Mouse (Mus musculus) embryonic facial prominence, embryonic 12.5 days (tissue): Measurements from ENCODE around the gene Atp1b3. TPM values are rescaled to one million over a fixed set of nuclear protein-coding genes. Genes with fewer than 3 reads are reported as not detected.
"Not testable (repeated sequence)": the region's sequence is repeated elsewhere in the genome, so short reads cannot be mapped to it uniquely, and the experiment has no call there.

ENCODE experiments used
- ATAC-seq: fragments of 200-750 bp; cut with Nextera tagmentation; 2 replicates; pipeline ENCODE4 v1.8.0; 2017; ENCODE audit not compliant: insufficient number of reproducible peaks, insufficient read depth, low FRiP score, low TSS enrichment
- H3K27ac ChIP-seq: fragments of 300-500 bp; sonication (generic); 2 replicates; pipeline ENCODE4 v1.5.1; 2016; ENCODE audit warnings: mild to moderate bottlenecking
- H3K27me3 ChIP-seq: fragments of 300-500 bp; sonication (generic); 2 replicates; pipeline ENCODE4 v1.6.1; 2016; ENCODE audit warnings: mild to moderate bottlenecking, moderate library complexity
- H3K36me3 ChIP-seq: fragments of 300-500 bp; sonication (generic); 2 replicates; pipeline ENCODE4 v1.6.1; 2016; ENCODE audit warnings: mild to moderate bottlenecking
- H3K4me1 ChIP-seq: fragments of 300-500 bp; sonication (generic); 2 replicates; pipeline ENCODE4 v1.6.1; 2016
- H3K4me2 ChIP-seq: fragments of 300-500 bp; sonication (generic); replicated peaks from 2 replicates; pipeline ENCODE4 v1.6.1; 2016; ENCODE audit warnings: mild to moderate bottlenecking, moderate library complexity
- H3K4me3 ChIP-seq: fragments of 300-500 bp; sonication (generic); 2 replicates; pipeline ENCODE4 v1.5.1; 2016; ENCODE audit warnings: mild to moderate bottlenecking
- H3K9ac ChIP-seq: fragments of 300-500 bp; sonication (generic); 2 replicates; pipeline ENCODE4 v1.6.1; 2016; ENCODE audit warnings: mild to moderate bottlenecking, moderate library complexity
- H3K9me3 ChIP-seq: fragments of 300-500 bp; sonication (generic); 2 replicates; pipeline ENCODE4 v1.6.1; 2016; ENCODE audit warnings: mild to moderate bottlenecking, moderate library complexity
- WGBS: fragments of 180-500 bp; shearing (Covaris S2); methylation state at CpG from one replicate; pipeline ENCODE4 v1.1.7; 2016; 5-methylcytosine and 5-hydroxymethylcytosine counted together
- polyA plus RNA-seq: library from polyadenylated mRNA; unstranded; fragments of >200 nt; fragmentation: Nextera tagmentation; extraction: Ambion mirVana; gene quantifications from 2 replicates; pipeline ENCODE4 v1.2.1, GENCODE M21; 2016

The Atp1b3 gene
- 136 and 137 TPM in 2 replicates for polyA plus RNA-seq

DNA sequence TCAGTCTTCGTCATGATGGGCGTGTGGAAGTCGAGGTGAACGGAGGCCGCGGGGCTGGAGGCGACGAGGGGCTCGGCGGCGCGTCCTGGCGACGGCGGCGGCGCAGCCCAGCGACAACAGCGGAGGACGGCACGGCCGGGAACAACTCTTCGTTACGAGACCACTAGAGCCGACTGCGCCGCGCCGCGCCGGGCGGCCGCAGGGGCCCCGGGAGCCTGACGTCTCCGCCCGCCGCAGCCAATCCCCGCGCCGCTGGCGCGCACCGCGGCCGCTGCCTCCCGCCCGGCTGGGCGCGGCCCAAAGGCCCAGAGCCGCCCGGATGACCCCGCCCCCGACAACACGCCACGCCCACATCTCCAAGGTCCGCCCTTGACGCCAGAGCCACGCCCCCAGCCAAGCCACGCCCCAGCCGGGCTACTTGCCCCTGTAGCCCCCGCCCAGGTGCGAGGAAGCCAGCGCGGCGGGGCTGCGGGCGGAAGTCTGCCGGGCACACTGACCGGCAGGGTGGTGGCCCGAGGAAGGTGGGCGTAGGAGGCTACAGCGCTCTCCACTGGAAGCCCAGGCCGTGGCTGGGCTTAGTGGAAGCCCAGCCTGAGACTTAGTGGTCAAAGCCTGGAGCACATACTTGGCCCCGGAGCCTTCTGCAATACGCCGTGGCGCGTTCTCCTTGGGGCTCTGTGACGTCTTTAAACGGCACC lies at the start of gene Atp1b3:
Atp1b3 (minus strand) TSS at position 302 of the 698 bp plus-strand sequence.
- under 1% methylated on average over 81 of the region's 81 CpGs for WGBS
- peak within 1 kb of the TSS; percentile 82 for H3K4me3 ChIP-seq
- peak within 1 kb of the TSS; percentile 97 for H3K27ac ChIP-seq
- peak within 1 kb of the TSS; percentile 69 for H3K4me2 ChIP-seq
- ATAC-seq: peak; percentile 98
- H3K9me3 ChIP-seq: no peaks in the 10 kb centered on the region
- peak within 1 kb of the TSS; percentile 87 for H3K9ac ChIP-seq
- peaks cover 19% of the 10 kb centered on the region for H3K4me1 ChIP-seq
- no peaks in the 10 kb centered on the region for H3K27me3 ChIP-seq
- no peaks in the 10 kb centered on the region for H3K36me3 ChIP-seq

DNA sequence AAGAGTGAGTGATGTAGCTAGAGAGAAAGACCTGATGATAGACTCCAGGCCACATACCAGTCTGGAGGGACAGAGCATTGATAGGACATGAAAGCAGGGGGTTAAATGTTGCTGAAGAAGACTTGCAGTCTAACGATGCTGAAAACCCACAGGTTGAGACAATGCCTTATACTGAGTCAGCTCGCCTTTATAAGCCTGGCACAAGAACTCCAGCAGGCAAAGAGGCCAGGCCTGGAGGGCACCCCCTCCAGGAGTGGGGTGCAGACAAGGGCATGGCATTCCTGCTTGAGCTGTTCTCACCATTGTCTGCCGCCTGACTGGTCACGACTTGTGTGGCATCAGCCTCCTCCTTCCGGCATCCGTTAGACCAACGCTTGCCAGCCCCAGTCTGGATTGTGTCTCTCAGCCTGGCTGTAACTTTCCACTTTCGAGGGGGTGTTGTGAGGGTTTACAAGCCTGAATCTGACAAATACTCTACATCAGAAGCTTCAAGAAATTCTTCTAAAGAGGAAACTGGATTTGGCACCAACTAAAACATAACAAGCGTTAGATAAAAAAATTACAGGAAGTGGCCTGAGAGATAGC lies 48.7 kb upstream of the Atp1b3 start:
- Histone ChIP-seq H3K27ac (no peak overlapping the region), H3K9me3 (no peaks in the 10 kb centered on the region), H3K4me3 (no peak overlapping the region), H3K4me1 (no peaks in the 10 kb centered on the region), H3K4me2 (no peak overlapping the region), H3K36me3 (no peaks in the 10 kb centered on the region), H3K27me3 (no peaks in the 10 kb centered on the region), H3K9ac (no peak overlapping the region)
- ATAC-seq: no peak
- 78% methylated on average over 9 of the region's 9 CpGs for WGBS

DNA sequence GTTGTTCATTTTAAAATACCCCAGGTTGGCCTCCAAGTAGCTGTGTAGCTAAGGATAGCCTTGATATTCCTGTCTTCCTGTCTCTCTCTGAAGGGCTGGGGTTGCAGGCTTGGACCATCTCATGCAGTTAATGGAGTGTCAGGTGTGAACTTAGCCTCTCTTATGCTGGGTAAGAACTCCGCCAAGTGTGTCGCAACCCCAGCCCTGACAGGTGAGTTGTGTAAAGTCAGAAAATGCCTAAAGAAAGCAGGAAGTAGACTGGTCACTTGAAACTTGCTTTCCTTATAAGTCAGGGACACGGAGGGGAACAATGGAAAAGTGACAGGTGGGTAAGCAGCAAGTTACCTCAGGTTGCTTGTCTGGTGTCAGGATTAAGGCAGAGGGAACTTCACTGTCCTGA lies 40.1 kb upstream of the Atp1b3 start:
- ATAC-seq: no peak
- Histone ChIP-seq H3K4me2 (no peak overlapping the region), H3K27me3 (no peaks in the 10 kb centered on the region), H3K36me3 (no peaks in the 10 kb centered on the region), H3K9ac (no peak overlapping the region), H3K27ac (no peak overlapping the region), H3K4me3 (no peak overlapping the region), H3K4me1 (no peaks in the 10 kb centered on the region), H3K9me3 (no peaks in the 10 kb centered on the region)
- WGBS: 87% methylated on average over 3 of the region's 3 CpGs

DNA sequence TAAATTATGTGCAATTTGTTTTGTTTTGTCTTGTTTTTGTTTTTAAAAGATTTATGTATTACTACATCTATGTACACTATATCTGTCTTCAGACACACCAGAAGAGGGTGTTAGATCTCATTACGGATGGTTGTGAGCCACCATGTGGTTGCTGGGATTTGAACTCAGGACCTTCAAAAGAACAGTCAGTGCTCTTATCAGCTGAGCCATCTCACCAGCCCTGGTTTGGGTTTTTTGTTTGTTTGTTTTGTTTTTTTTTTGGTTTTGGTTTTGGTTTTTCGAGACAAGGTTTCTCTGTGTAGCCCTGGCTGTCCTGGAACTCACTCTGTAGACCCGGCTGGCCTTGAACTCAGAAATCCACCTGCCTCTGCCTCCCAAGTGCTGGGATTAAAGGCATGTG lies 35.7 kb upstream of the Atp1b3 start:
- 91% methylated on average over 3 of the region's 3 CpGs for whole genome bisulfite sequencing

DNA sequence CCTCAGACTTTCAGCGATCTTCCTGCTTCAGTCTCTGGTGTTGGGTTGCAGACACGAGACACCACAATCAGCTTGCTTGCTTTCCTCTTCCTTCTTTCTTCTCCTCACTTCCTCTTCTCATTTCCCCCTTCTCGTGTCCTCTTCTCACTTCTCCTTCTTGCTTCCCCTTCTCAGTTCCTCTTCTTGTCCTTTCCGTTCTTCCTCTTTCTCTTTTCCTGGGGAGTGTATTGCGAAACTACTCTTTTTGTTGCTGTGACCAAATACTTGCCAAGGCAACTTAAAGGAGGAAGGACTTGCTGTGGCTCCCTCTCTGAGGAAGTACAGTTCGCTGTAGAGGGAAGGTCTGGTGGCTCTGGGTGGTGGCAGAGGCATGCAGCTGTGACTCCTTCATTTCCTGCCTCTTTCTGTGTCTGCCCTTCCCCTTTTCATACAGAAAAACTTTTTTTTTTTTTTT lies 35.2 kb upstream of the Atp1b3 start:
- H3K27ac ChIP-seq: no peak overlapping the region
- no peaks in the 10 kb centered on the region for H3K27me3 ChIP-seq
- 54% methylated on average over 6 of the region's 6 CpGs for WGBS
- no peak overlapping the region for H3K4me3 ChIP-seq
- ATAC-seq: no peak
- H3K4me2 ChIP-seq: no peak overlapping the region
- H3K36me3 ChIP-seq: no peaks in the 10 kb centered on the region
- no peak overlapping the region for H3K9ac ChIP-seq
- H3K4me1 ChIP-seq: peaks cover 12% of the 10 kb centered on the region
- no peaks in the 10 kb centered on the region for H3K9me3 ChIP-seq

More for the DNA sequence above, 35.7 kb upstream of the Atp1b3 start:
- not testable (repeated sequence) for H3K4me3 ChIP-seq, H3K9me3 ChIP-seq, H3K36me3 ChIP-seq, H3K9ac ChIP-seq, H3K27ac ChIP-seq, H3K4me2 ChIP-seq, ATAC-seq, H3K27me3 ChIP-seq
- H3K4me1 ChIP-seq: peaks cover 12% of the 10 kb centered on the region

DNA sequence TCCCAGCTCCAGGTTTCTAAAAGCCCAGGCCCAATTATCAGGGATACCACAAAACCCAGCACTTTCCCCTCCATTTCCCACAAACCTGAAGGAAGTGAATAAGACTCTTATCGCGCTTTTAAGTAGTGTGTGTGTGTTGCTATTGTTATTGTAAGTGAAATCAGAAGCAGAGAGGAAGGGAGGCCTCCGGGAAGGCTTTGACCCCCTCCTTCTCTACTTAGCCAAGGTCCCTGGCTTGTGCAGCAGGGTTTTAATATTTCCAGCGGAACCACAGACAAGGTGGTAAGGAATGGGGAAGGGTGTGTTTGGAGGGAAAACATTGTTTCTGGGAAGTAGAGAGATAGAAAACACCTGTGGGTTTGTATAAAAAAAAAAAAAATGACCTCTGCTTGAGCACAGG lies 34.4 kb upstream of the Atp1b3 start:
- peaks cover 12% of the 10 kb centered on the region for H3K4me1 ChIP-seq
- WGBS: 18% methylated on average over 4 of the region's 4 CpGs
- ATAC-seq: no peak
- no peaks in the 10 kb centered on the region for H3K36me3 ChIP-seq
- H3K9ac ChIP-seq: no peak overlapping the region
- no peak overlapping the region; the same call in 1 of the 2 replicates for H3K4me2 ChIP-seq
- no peaks in the 10 kb centered on the region for H3K27me3 ChIP-seq
- H3K4me3 ChIP-seq: no peak overlapping the region
- H3K27ac ChIP-seq: no peak overlapping the region
- no peaks in the 10 kb centered on the region for H3K9me3 ChIP-seq

DNA sequence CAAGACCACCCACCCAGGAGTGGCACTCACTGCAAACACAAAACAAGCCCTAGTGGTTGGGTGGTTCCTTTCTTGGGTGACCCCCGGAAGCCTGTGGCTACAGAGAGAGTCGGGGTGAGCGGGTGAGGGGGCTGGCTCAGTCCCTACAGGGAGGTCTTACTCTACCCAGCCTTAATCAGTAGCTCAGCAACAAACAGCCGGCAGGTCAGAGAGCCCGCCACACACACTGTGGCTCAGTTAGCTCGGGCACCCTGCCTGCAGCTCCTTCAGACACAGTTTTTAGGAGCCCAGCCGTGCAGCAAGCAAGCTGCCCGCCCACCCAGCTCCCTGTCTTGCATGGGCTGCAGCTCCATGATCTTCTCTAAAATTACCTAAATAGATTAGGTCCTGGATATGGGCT lies 33.9 kb upstream of the Atp1b3 start:
- Histone ChIP-seq H3K27ac (no peak overlapping the region), H3K27me3 (no peaks in the 10 kb centered on the region), H3K4me3 (no peak overlapping the region), H3K36me3 (no peaks in the 10 kb centered on the region), H3K4me1 (peaks cover 12% of the 10 kb centered on the region), H3K4me2 (no peak overlapping the region; the same call in 1 of the 2 replicates), H3K9me3 (no peaks in the 10 kb centered on the region), H3K9ac (no peak overlapping the region)
- WGBS: 30% methylated on average over 8 of the region's 8 CpGs
- ATAC-seq: peak; percentile 37; the same call in 1 of the 2 replicates

DNA sequence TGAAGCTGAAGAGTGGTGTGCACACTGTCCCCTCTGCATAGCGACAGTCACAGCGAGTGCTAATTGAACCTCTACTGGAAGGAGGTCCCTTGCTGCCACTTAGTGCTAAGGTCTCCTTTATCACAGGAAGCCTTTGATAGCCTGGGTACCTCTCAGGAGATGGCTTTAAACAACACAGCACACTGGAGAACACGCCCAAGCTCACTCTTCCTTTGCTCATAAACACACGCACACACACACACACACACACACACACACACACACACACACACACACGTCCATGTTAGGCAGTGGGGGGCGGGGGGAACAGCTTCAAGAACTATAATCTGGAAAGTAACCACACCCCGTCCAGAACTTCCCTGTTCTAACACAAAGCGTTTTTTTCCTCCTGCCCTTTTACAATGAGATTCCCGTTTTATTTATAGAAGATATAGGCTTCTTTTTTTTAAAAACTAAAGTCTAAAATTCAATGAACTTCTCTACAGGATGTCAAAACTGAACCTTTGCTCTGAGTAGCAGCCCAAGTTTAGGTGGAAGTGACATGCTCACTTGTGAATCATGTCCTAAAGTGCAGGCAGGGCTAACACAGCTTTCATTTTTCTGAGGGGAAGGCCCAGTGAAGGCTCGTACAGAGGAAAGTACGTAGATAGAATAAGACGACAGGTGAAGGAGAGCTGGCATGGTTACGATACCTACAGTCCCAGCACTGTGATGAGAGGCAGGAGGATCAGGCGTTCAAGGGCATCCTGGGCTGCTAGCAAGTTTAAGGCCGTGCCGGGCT lies 30.9 kb upstream of the Atp1b3 start:
- H3K4me3 ChIP-seq: no peak overlapping the region
- no peak overlapping the region for H3K4me2 ChIP-seq
- H3K27me3 ChIP-seq: no peaks in the 10 kb centered on the region
- no peak overlapping the region for H3K27ac ChIP-seq
- peaks cover 12% of the 10 kb centered on the region for H3K4me1 ChIP-seq
- no peaks in the 10 kb centered on the region for H3K9me3 ChIP-seq
- H3K36me3 ChIP-seq: no peaks in the 10 kb centered on the region
- no peak for ATAC-seq
- H3K9ac ChIP-seq: no peak overlapping the region
- WGBS: 70% methylated on average over 16 of the region's 16 CpGs

DNA sequence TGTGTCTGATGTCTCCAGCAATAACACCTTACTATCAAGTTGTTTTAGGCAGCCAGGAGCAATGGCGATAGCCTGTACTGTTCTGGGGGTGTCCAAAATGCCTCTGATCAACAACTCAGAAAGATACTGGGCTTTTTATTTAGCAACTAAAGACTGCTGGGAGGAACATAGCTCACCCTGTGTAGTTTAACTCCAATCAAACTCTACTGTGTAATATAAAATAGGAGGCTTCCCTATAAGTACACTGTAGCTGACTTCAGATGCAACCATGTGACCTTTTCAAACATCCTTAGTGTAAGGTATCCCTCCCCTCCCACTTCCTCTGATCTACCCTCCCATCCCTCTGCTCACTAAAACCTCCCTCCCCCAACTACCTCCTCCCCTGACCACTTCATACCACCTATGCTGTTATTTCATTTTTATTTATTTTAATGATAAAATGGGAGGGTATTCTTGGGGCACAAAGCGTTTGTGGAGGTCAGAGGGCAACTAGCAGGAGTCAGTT lies 29.5 kb upstream of the Atp1b3 start:
- no peak for ATAC-seq
- peaks cover 8% of the 10 kb centered on the region for H3K4me1 ChIP-seq
- H3K36me3 ChIP-seq: no peaks in the 10 kb centered on the region
- H3K9me3 ChIP-seq: no peaks in the 10 kb centered on the region
- WGBS: 84% methylated on average over 2 of the region's 2 CpGs
- H3K9ac ChIP-seq: no peak overlapping the region
- H3K4me3 ChIP-seq: no peak overlapping the region
- no peak overlapping the region for H3K4me2 ChIP-seq
- no peak overlapping the region for H3K27ac ChIP-seq
- H3K27me3 ChIP-seq: no peaks in the 10 kb centered on the region

DNA sequence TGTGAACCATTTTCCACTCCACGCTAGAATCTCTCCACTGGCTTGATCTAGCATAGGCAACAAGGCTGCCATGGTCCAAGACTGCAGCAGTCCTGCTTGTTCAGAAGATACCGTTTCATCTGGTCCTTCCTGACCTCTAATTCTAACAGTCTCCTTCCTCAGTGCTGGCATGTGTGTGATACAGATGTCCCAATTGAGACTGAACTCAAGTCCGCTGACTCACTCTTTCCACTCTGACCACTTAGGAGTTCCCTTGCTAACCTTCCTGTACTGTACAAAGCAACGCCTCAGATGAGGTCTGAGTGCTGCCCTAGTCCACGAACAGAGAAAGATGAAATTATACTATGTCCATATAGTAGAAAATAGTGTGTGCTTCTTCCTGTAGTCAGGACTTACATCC lies 28.9 kb upstream of the Atp1b3 start:
- Histone ChIP-seq H3K9me3 (no peaks in the 10 kb centered on the region), H3K36me3 (no peaks in the 10 kb centered on the region), H3K27ac (no peak overlapping the region), H3K4me1 (peaks cover under 1% of the 10 kb centered on the region), H3K4me2 (no peak overlapping the region), H3K27me3 (no peaks in the 10 kb centered on the region), H3K9ac (no peak overlapping the region), H3K4me3 (no peak overlapping the region)
- no peak for ATAC-seq
- 86% methylated on average over 5 of the region's 5 CpGs for WGBS

DNA sequence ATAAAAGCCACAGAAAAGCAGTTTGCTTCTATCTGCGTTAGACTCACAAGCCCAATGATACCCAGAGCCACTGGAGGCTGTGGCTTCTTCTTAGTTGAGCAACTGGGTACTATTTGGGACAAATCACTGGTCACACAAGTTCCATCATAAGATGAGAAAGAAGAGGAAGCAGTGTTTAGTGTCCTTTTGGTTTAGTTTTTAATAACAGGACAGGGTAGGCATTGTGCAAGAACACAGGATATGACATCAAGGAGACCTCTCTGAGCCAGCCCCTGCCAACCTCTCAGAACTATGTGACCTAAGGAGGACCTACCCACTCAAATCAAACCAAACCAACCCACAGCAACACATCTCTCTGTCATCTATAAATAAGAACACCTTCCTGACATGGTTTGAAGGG lies 27.7 kb upstream of the Atp1b3 start:
- Histone ChIP-seq H3K4me2 (no peak overlapping the region), H3K36me3 (no peaks in the 10 kb centered on the region), H3K27ac (no peak overlapping the region), H3K27me3 (no peaks in the 10 kb centered on the region), H3K9ac (no peak overlapping the region), H3K4me1 (no peaks in the 10 kb centered on the region), H3K9me3 (no peaks in the 10 kb centered on the region), H3K4me3 (no peak overlapping the region)
- WGBS: 87% methylated on average over 1 of the region's 1 CpGs
- ATAC-seq: no peak
